Mouse (Mus musculus) liver, embryonic 13.5 days (tissue): ENCODE measurements around the gene Dock7. TPM values are rescaled to one million over a fixed set of nuclear protein-coding genes. Genes with fewer than 3 reads are reported as not detected.

Experiments
- ATAC-seq: fragments of 200-750 bp; cut with Nextera tagmentation; 2 replicates; pipeline ENCODE4 v1.8.0; 2017; ENCODE audit warnings: low read depth, mild to moderate bottlenecking, moderate number of reproducible peaks, moderate library complexity
- DNase-seq: peaks from one replicate; pipeline ENCODE4 v3.0.0; 2022
- H3K27ac ChIP-seq: fragments of 300-500 bp; sonication (generic); 2 replicates; pipeline ENCODE4 v1.5.1; 2015; ENCODE audit warnings: moderate library complexity, mild to moderate bottlenecking, inconsistent platforms
- H3K27me3 ChIP-seq: fragments of 300-500 bp; sonication (generic); 2 replicates; pipeline ENCODE4 v1.6.1; 2015; ENCODE audit warnings: mild to moderate bottlenecking, inconsistent platforms
- H3K36me3 ChIP-seq: fragments of 300-500 bp; sonication (generic); 2 replicates; pipeline ENCODE4 v1.6.1; 2015; ENCODE audit warnings: mild to moderate bottlenecking, inconsistent platforms
- H3K4me1 ChIP-seq: fragments of 300-500 bp; sonication (generic); replicated peaks from 2 replicates; pipeline ENCODE4 v1.6.1; 2015; ENCODE audit warnings: inconsistent platforms
- H3K4me2 ChIP-seq: fragments of 300-500 bp; sonication (generic); 2 replicates; pipeline ENCODE4 v1.6.1; 2015; ENCODE audit warnings: inconsistent platforms, mild to moderate bottlenecking, moderate library complexity
- H3K4me3 ChIP-seq: fragments of 300-500 bp; sonication (generic); replicated peaks from 2 replicates; pipeline ENCODE4 v1.5.1; 2015; ENCODE audit warnings: mild to moderate bottlenecking, inconsistent platforms
- H3K9ac ChIP-seq: fragments of 300-500 bp; sonication (generic); 2 replicates; pipeline ENCODE4 v1.6.1; 2015; ENCODE audit warnings: mild to moderate bottlenecking, inconsistent platforms
- H3K9me3 ChIP-seq: fragments of 300-500 bp; sonication (generic); replicated peaks from 2 replicates; pipeline ENCODE4 v1.6.1; 2016; ENCODE audit warnings: inconsistent platforms
- WGBS: fragments of 180-500 bp; shearing (Covaris S2); methylation state at CpG from one replicate; pipeline ENCODE4 v1.1.7; 2015; ENCODE audit not compliant: insufficient replicate concordance; 5-methylcytosine and 5-hydroxymethylcytosine counted together
- polyA plus RNA-seq: library from polyadenylated mRNA; unstranded; fragments of >200 nt; fragmentation: Nextera tagmentation; extraction: Ambion mirVana; gene quantifications from 2 replicates; pipeline ENCODE4 v1.2.1, GENCODE M21; 2015

Gene Dock7
- polyA plus RNA-seq, 1 experiment from 2014 or later = 9.3 TPM

DNA sequence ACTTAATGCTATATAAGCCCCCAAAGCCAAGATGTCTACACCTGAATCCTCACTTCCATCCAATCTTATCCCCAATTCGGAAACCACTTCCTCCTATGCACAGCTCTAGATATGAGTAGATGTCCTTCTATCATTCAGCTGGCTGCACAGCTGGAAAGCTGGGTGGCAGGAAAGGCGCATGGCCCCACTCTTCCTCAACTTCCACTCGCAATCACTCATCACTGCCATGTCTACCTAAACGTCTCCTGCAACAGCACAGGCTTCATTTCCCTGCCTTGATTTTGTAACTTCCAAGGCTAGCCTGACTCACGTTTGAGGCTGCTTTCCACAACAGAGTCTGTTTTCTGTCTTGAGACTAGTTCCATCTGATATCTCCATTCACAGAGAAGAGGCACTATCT, 1.7 kb downstream of the Dock7 start:
- 15% methylated on average over 5 of the region's 5 CpGs for WGBS
- Histone ChIP-seq H3K9ac (no peak overlapping the region), H3K36me3 (no peaks in the 10 kb centered on the region), H3K27me3 (no peaks in the 10 kb centered on the region), H3K4me2 (peak overlapping the region; percentile 32), H3K27ac (no peak overlapping the region), H3K4me1 (peaks cover 45% of the 10 kb centered on the region), H3K4me3 (no peak overlapping the region; the same call in 1 of the 2 replicates), H3K9me3 (no peaks in the 10 kb centered on the region)
- DNase-seq (no peak), ATAC-seq (no peak)

DNA sequence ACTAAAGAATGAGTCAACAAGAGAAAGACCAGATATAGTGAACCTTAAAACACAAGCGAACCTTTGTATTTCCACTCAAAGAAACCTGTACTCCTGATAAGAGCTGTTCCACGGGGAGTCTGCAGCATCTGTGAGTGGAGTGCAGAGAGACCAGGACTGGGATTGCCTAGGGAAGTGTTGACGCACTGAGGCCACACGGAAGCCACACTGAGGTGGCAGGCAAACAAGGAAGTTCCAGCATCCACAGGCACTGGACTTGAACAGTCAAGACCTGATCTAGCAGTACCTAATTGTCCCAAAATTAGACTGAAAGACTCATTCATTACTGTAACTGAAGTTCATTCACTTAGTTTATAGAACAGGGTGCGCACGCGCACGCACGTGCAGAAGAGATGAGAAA, 4.9 kb downstream of the Dock7 start:
- H3K4me1 ChIP-seq = peaks cover 48% of the 10 kb centered on the region
- H3K9me3 ChIP-seq = no peaks in the 10 kb centered on the region
- no peak for DNase-seq
- H3K4me2 ChIP-seq = no peak overlapping the region
- no peak overlapping the region for H3K4me3 ChIP-seq
- 71% methylated on average over 9 of the region's 9 CpGs for WGBS
- no peak overlapping the region for H3K9ac ChIP-seq
- no peak overlapping the region for H3K27ac ChIP-seq
- no peak for ATAC-seq
- no peaks in the 10 kb centered on the region for H3K27me3 ChIP-seq
- no peaks in the 10 kb centered on the region for H3K36me3 ChIP-seq

DNA sequence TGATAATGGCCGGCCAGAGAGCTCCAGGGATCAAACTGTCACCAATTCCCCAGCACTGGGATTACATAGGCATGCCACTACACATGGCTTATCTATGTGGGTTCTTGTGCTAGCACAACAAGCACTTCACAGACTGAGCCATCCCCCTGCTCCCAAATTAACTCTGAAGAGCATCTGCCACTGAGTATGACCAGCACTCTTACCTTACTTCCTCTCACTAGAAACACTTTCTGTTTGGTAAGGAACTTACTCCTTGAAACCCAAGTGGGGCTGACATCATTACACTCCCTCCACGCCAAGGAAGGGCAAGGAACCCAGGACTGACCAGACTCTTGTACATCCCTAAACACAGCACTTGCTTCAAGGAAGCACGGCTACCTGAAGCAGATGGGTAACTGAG, 9.0 kb downstream of the Dock7 start:
- Histone ChIP-seq H3K4me2 (no peak overlapping the region), H3K36me3 (no peaks in the 10 kb centered on the region), H3K4me3 (no peak overlapping the region), H3K9me3 (no peaks in the 10 kb centered on the region), H3K27me3 (no peaks in the 10 kb centered on the region), H3K4me1 (peaks cover 40% of the 10 kb centered on the region), H3K27ac (no peak overlapping the region), H3K9ac (no peak overlapping the region)
- DNase-seq (no peak), ATAC-seq (no peak)
- WGBS = 55% methylated on average over 3 of the region's 3 CpGs

DNA sequence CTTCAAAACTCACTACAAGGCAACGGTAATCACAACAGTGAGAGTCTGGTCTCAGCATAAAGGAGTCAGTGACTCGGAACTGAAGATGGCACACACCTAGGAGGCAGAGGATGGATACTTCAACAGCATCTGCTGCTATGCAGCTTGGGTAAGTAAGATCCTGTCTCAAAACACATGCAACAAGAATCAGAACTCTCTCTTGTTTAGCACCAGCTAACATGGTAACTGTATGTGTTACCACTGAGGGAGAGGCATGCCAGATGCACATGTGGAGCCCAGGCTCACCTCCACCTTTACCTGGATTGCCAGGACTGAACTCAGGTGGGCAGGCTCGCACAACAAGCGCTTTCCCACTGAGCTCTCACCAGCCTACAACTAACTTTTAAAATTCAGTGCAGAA, 11.9 kb downstream of the Dock7 start:
- no peak for DNase-seq
- Histone ChIP-seq H3K9me3 (no peaks in the 10 kb centered on the region), H3K9ac (no peak overlapping the region), H3K4me3 (no peak overlapping the region), H3K27ac (no peak overlapping the region), H3K4me2 (no peak overlapping the region), H3K4me1 (peaks cover 31% of the 10 kb centered on the region), H3K36me3 (no peaks in the 10 kb centered on the region), H3K27me3 (no peaks in the 10 kb centered on the region)
- WGBS = 76% methylated on average over 4 of the region's 4 CpGs
- no peak for ATAC-seq

DNA sequence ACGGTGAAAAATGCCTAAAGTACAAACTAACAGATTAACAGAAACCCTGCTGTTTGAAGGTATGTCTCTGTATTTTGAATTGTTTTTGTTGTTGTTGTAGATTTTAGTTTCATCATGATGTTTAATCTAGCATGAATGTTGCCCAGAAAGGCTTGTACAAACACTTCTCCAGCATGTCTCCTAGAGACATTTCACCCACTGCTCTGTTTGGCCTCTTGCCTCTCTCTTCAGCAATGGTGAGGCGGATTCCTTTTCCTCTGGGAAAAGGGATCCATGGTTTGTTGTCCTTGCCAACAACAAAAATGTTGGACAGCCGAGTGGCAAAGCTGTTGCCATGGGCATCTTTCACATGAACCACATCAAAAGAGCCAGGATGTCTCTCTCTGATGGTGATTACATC, 17.9 kb downstream of the Dock7 start:
- Histone ChIP-seq H3K27me3 (no peaks in the 10 kb centered on the region), H3K36me3 (no peaks in the 10 kb centered on the region), H3K9ac (no peak overlapping the region), H3K4me1 (peaks cover 11% of the 10 kb centered on the region), H3K27ac (no peak overlapping the region), H3K4me3 (no peak overlapping the region), H3K9me3 (no peaks in the 10 kb centered on the region), H3K4me2 (no peak overlapping the region)
- ATAC-seq = no peak
- 75% methylated on average over 3 of the region's 3 CpGs for WGBS
- DNase-seq = no peak

DNA sequence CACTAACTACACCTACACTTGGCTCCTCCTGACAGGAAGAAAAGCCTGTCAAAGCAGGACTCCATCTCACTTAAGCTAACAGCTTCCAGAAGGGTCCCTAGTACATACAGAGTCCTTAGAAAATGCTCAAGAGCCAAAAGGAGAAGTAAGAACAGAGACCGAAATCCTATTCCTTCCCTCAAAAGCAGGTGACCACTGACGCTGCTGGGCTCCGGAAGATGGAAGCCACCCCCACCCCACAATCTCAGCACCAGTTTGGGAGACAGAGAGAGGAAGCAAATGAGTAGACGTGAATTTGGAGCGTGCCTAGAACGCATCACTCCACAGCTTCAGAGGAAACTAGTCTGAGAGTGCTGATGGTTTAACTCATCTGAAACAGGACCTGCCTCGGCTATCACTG, 20.0 kb downstream of the Dock7 start:
- Histone ChIP-seq H3K4me1 (no peaks in the 10 kb centered on the region), H3K27ac (no peak overlapping the region), H3K9ac (no peak overlapping the region), H3K36me3 (no peaks in the 10 kb centered on the region), H3K4me2 (no peak overlapping the region), H3K4me3 (no peak overlapping the region), H3K27me3 (no peaks in the 10 kb centered on the region), H3K9me3 (no peaks in the 10 kb centered on the region)
- 45% methylated on average over 7 of the region's 7 CpGs for WGBS
- ATAC-seq (no peak), DNase-seq (no peak)

DNA sequence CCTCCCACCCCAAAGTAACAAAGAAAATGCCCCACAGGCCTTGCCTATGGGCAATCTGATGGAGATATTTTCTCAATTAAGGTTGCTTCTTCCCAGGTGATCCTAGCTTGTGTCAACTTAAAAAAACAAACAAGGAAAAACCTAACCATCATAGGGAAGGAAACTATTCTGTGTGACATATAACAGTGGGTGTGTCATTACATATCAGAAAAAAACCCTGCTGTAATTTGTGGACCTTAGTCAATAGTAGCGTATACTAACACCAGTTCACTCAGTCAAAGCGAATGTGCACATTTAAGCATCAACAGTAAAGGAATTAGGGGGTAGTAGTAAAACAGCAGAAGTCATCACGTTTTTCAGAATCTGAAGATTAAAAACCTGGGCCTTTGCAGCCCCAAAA, 28.9 kb downstream of the Dock7 start:
- no peak overlapping the region for H3K4me2 ChIP-seq
- no peak overlapping the region for H3K4me3 ChIP-seq
- H3K4me1 ChIP-seq = peaks cover 42% of the 10 kb centered on the region
- H3K9me3 ChIP-seq = no peaks in the 10 kb centered on the region
- no peaks in the 10 kb centered on the region for H3K27me3 ChIP-seq
- H3K27ac ChIP-seq = no peak overlapping the region
- no peaks in the 10 kb centered on the region for H3K36me3 ChIP-seq
- ATAC-seq (no peak), DNase-seq (no peak)
- H3K9ac ChIP-seq = no peak overlapping the region
- 73% methylated on average over 3 of the region's 3 CpGs for WGBS

DNA sequence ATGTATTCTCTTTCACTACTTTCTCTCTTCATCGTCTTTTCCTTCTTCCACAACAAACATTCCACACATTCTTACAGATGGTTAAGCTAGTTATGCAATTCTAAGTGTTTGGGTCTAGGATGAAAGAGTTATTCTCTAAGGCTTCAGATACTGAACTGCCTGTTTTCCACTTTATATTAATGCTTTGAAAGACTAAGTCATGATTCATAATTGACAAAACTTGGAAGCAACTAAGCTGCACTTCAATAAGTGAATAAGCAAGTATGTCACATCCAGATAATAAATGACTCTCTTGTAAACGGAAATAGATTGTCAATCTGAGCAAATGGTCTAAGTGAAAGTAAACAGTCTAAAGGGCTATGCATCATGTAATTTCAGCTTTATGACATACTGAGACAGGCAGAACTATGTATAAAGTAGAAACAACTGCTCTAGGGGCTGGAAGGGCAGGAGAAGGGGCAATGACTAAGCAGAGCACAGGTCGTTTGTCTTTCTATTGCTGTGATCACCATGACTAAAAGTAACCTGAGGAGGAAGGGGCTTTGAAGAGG, 29.5 kb downstream of the Dock7 start:
- ATAC-seq = no peak
- 33% methylated on average over 3 of the region's 3 CpGs for WGBS

DNA sequence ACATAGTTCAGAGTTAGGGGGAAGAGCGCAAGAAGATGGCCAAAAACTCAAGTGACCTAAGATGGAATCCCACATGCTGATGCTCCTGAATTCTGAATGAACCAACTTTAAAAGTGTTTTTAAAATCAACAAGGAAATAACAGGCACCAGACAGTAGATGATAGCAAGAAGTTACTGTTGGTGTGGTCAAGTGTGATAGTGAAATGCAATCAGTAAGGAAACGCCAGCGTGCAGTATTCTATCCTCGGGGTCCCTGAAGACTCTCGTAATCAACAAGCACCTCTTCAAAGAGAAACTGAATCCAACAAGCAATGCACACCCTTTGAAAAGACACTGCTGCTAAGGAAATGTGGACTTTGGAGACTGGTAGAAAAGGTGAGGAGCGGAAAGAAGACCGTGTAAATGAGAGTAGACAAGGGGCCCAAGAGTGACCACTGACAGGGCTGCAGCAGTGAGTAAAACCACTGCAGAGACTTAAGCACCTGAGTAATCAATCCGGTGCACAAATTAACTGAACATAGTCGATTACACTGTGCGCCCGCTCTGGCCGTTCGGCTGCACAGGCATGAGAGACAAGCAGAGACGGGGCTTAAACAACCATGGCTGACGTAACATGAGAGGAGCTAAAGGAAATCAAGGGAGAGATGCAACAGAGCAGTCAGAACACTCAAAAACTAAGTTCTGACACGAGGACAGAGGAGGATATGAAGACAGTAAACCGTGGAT, 32.8 kb downstream of the Dock7 start:
- ATAC-seq = peak; percentile 85
- H3K9me3 ChIP-seq = no peaks in the 10 kb centered on the region
- peak overlapping the region; percentile 30 for H3K4me3 ChIP-seq
- no peaks in the 10 kb centered on the region for H3K27me3 ChIP-seq
- DNase-seq = peak; percentile 11
- H3K27ac ChIP-seq = peak overlapping the region; percentile 74
- peaks cover 35% of the 10 kb centered on the region for H3K4me1 ChIP-seq
- 48% methylated on average over 17 of the region's 17 CpGs for WGBS
- 0 out of 2 replicates have a peak, but pooled peaks cover 3% of the 10 kb centered on the region for H3K36me3 ChIP-seq
- H3K4me2 ChIP-seq = peak overlapping the region; percentile 60
- 0 out of 2 replicates have a peak overlapping the region, but pooled peaks have one; percentile 18 for H3K9ac ChIP-seq

More for the DNA sequence above, 29.5 kb downstream of the Dock7 start:
- no peaks in the 10 kb centered on the region for H3K36me3 ChIP-seq
- H3K9ac ChIP-seq = no peak overlapping the region
- no peak overlapping the region for H3K4me3 ChIP-seq
- peaks cover 42% of the 10 kb centered on the region for H3K4me1 ChIP-seq
- H3K27me3 ChIP-seq = no peaks in the 10 kb centered on the region
- H3K4me2 ChIP-seq = no peak overlapping the region
- DNase-seq = no peak
- no peak overlapping the region for H3K27ac ChIP-seq
- H3K9me3 ChIP-seq = no peaks in the 10 kb centered on the region

DNA sequence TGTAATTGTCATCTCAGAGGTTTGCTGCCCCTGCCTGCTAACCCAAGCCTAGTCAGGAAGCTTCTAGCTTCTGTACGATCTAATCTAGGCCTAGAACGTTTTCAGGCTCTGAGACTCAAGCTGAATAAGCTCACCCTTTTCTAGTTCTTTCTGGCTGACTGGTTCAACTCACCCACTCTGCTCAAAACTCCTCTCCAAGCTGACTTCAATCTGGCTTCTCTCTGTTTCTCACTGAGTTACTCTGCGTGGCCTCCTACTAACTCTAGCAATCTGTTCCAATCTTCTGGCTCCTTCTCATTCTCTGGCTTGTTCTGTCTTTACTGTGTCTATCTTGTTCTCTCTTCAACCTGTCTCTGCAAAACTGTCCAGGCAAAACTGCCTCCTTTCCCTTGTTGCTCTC, 36.9 kb downstream of the Dock7 start:
- no peaks in the 10 kb centered on the region for H3K9me3 ChIP-seq
- no peaks in the 10 kb centered on the region for H3K27me3 ChIP-seq

DNA sequence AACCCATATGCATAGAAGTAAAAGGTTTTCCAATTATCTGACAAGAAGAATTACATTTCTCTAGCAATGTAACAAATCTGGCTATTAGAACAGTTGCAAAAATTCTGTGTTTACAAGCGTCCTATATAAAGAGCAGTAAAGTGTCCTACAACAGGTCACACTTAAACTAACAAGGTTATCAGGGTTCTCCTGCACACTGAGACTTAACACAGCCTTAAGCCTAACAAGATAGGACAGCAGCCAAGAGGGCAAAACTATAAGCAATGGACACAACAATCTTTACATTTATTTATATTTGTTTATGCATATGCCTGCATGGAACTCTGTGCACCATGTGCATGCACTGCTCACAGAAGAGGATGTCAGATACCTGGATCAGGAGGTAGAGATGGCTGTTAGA, 39.5 kb downstream of the Dock7 start:
- Histone ChIP-seq H3K27ac (no peak overlapping the region), H3K9ac (no peak overlapping the region), H3K9me3 (no peaks in the 10 kb centered on the region), H3K36me3 (peaks cover 16% of the 10 kb centered on the region), H3K27me3 (no peaks in the 10 kb centered on the region), H3K4me2 (no peak overlapping the region), H3K4me1 (peaks cover 4% of the 10 kb centered on the region; the same call in 1 of the 2 replicates), H3K4me3 (no peak overlapping the region)
- 57% methylated on average over 1 of the region's 1 CpGs for WGBS
- no peak for DNase-seq
- ATAC-seq = no peak

More for the DNA sequence above, 36.9 kb downstream of the Dock7 start:
- WGBS = 51% methylated on average over 3 of the region's 3 CpGs
- ATAC-seq (no peak), DNase-seq (no peak)
- H3K4me2 ChIP-seq = no peak overlapping the region
- peaks cover 16% of the 10 kb centered on the region for H3K4me1 ChIP-seq
- no peak overlapping the region for H3K4me3 ChIP-seq
- H3K36me3 ChIP-seq = peaks cover 7% of the 10 kb centered on the region
- H3K9ac ChIP-seq = no peak overlapping the region
- H3K27ac ChIP-seq = no peak overlapping the region

DNA sequence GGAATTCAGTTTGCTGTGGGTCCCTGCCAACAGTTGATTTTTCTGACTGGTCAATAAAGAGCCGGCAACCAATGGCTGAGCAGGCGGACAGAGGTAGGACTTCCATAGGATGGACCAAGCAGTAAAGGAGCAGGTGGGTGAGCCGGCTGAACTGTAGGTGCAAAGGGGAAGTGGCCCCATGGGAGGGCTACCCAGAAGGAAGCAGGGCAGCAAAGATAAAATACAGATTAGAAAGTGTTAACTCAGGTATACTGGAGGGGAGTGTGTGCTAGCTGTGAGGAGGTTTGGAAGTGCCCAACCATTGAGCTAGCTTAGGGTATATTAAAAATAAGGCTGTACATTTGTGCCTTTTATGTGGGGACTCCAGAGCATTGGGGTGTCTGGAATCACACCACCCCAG, 42.7 kb downstream of the Dock7 start:
- H3K4me2 ChIP-seq = no peak overlapping the region
- ATAC-seq = no peak
- H3K27ac ChIP-seq = no peak overlapping the region
- no peak for DNase-seq
- H3K4me1 ChIP-seq = peaks cover 4% of the 10 kb centered on the region; the same call in 1 of the 2 replicates
- no peaks in the 10 kb centered on the region for H3K27me3 ChIP-seq
- H3K9ac ChIP-seq = no peak overlapping the region
- 55% methylated on average over 3 of the region's 3 CpGs for WGBS
- no peak overlapping the region for H3K4me3 ChIP-seq
- H3K9me3 ChIP-seq = no peaks in the 10 kb centered on the region
- H3K36me3 ChIP-seq = peaks cover 22% of the 10 kb centered on the region
